Mouse (Mus musculus) small intestine, adult 2 months (tissue): ENCODE measurements around the gene Cpox. TPM values are rescaled to one million over a fixed set of nuclear protein-coding genes. Genes with fewer than 3 reads are reported as not detected.

Experiments used
- H3K27ac ChIP-seq: fragments of 200-500 bp; 2 replicates; pipeline ENCODE4 v1.5.1; 2012; ENCODE audit warnings: low read depth, low read length, control low read depth, inconsistent platforms; ENCODE audit not compliant: insufficient read depth
- H3K27me3 ChIP-seq: fragments of 200-500 bp; 2 replicates; pipeline ENCODE4 v1.6.1; 2012; ENCODE audit warnings: mild to moderate bottlenecking, moderate library complexity, low read length, inconsistent platforms; ENCODE audit not compliant: control insufficient read depth, insufficient read depth
- H3K36me3 ChIP-seq: fragments of 200-500 bp; 2 replicates; pipeline ENCODE4 v1.6.1; 2012; ENCODE audit warnings: mild to moderate bottlenecking, low read length, control low read depth, inconsistent platforms; ENCODE audit not compliant: control insufficient read depth, insufficient read depth
- H3K4me1 ChIP-seq: fragments of 200-500 bp; 2 replicates; pipeline ENCODE4 v1.6.1; 2012; ENCODE audit warnings: low read length, inconsistent platforms, mixed read lengths; ENCODE audit not compliant: control insufficient read depth, insufficient read depth, insufficient read length
- H3K4me3 ChIP-seq: fragments of 200-500 bp; 2 replicates; pipeline ENCODE4 v1.5.1; 2012; ENCODE audit warnings: low read depth, mild to moderate bottlenecking, control low read depth, inconsistent platforms, low read length, moderate library complexity
- CTCF ChIP-seq: fragments of 200-500 bp; IDR thresholded peaks from 2 replicates; pipeline ENCODE4 v1.5.1; 2012; ENCODE audit warnings: low read depth, mild to moderate bottlenecking, control low read depth, inconsistent platforms, low read length, moderate library complexity, mixed read lengths; ENCODE audit not compliant: insufficient replicate concordance, insufficient read length; ENCODE audit errors: extremely low read depth
- POLR2A ChIP-seq: fragments of 200-500 bp; IDR thresholded peaks from 2 replicates; pipeline ENCODE4 v1.6.1; 2012; ENCODE audit warnings: low read depth, mild to moderate bottlenecking, control low read depth, inconsistent platforms, low read length, moderate library complexity
- WGBS: fragments of 180-500 bp; shearing (Covaris S2); methylation state at CpG from one replicate; pipeline ENCODE4 v1.1.7; 2018; 5-methylcytosine and 5-hydroxymethylcytosine counted together
- polyA plus RNA-seq: library from polyadenylated mRNA; depleted of rRNA; stranded (reverse); fragments of >200 nt; gene quantifications from 2 replicates; pipeline ENCODE4 v1.2.3, GENCODE M21; 2012

The Cpox gene
- polyA plus RNA-seq, 1 experiment: 12.0 TPM

GRCm38 (mm10) chr16:58700174-58700573, 30.1 kb downstream of the Cpox start:
- Histone ChIP-seq H3K4me1 (peaks cover 12% of the 10 kb centered on the region; the same call in 1 of the 2 replicates), H3K36me3 (no peaks in the 10 kb centered on the region), H3K27ac (no peak overlapping the region), H3K27me3 (no peaks in the 10 kb centered on the region), H3K4me3 (no peak overlapping the region)
- WGBS: 84% methylated on average over 6 of the region's 6 CpGs
- TF ChIP-seq CTCF (no peak), POLR2A (no peak)

- H3K36me3 ChIP-seq: no peaks in the 10 kb centered on the region
- no peak overlapping the region for H3K4me3 ChIP-seq
- H3K27me3 ChIP-seq: no peaks in the 10 kb centered on the region
- no peak overlapping the region for H3K27ac ChIP-seq
- WGBS: 87% methylated on average over 12 of the region's 12 CpGs
- no peak for TF ChIP-seq CTCF
- no peak for TF ChIP-seq POLR2A
- H3K4me1 ChIP-seq: peaks cover 16% of the 10 kb centered on the region; the same call in 1 of the 2 replicates
Measured at GRCm38 (mm10) chr16:58700816-58701424, 30.8 kb downstream of the Cpox start.

- WGBS: 66% methylated on average over 6 of the region's 6 CpGs
- Histone ChIP-seq H3K4me3 (no peak overlapping the region), H3K27me3 (no peaks in the 10 kb centered on the region), H3K27ac (no peak overlapping the region), H3K36me3 (no peaks in the 10 kb centered on the region), H3K4me1 (peaks cover 16% of the 10 kb centered on the region; the same call in 1 of the 2 replicates)
- TF ChIP-seq CTCF (no peak), POLR2A (no peak)
Measured at GRCm38 (mm10) chr16:58701779-58702178, 31.7 kb downstream of the Cpox start.

- 81% methylated on average over 10 of the region's 10 CpGs for WGBS
- no peaks in the 10 kb centered on the region for H3K27me3 ChIP-seq
- no peaks in the 10 kb centered on the region for H3K36me3 ChIP-seq
- peaks cover 18% of the 10 kb centered on the region; the same call in 1 of the 2 replicates for H3K4me1 ChIP-seq
- H3K4me3 ChIP-seq: no peak overlapping the region
- TF ChIP-seq POLR2A (no peak), CTCF (no peak)
- no peak overlapping the region for H3K27ac ChIP-seq
Measured at GRCm38 (mm10) chr16:58702329-58702932, 32.3 kb downstream of the Cpox start.

GRCm38 (mm10) chr16:58703382-58704124, 33.5 kb downstream of the Cpox start:
- WGBS: 3% methylated on average over 10 of the region's 10 CpGs
- H3K4me1 ChIP-seq: peaks cover 21% of the 10 kb centered on the region; the same call in 1 of the 2 replicates
- TF ChIP-seq POLR2A (no peak), CTCF (no peak)
- H3K27me3 ChIP-seq: no peaks in the 10 kb centered on the region
- no peak overlapping the region for H3K4me3 ChIP-seq
- peak overlapping the region; percentile 56 for H3K27ac ChIP-seq
- no peaks in the 10 kb centered on the region for H3K36me3 ChIP-seq

- Histone ChIP-seq H3K27me3 (no peaks in the 10 kb centered on the region), H3K36me3 (no peaks in the 10 kb centered on the region), H3K27ac (peak overlapping the region; percentile 27), H3K4me1 (peaks cover 28% of the 10 kb centered on the region; the same call in 1 of the 2 replicates), H3K4me3 (no peak overlapping the region)
- TF ChIP-seq POLR2A (no peak), CTCF (no peak)
Measured at GRCm38 (mm10) chr16:58704999-58705398, 34.9 kb downstream of the Cpox start.

- no peaks in the 10 kb centered on the region for H3K27me3 ChIP-seq
- WGBS: 82% methylated on average over 4 of the region's 4 CpGs
- H3K36me3 ChIP-seq: no peaks in the 10 kb centered on the region
- no peak for TF ChIP-seq CTCF
- TF ChIP-seq POLR2A: no peak
- no peak overlapping the region; the same call in 1 of the 2 replicates for H3K27ac ChIP-seq
- peaks cover 24% of the 10 kb centered on the region; the same call in 1 of the 2 replicates for H3K4me1 ChIP-seq
- no peak overlapping the region for H3K4me3 ChIP-seq
Measured at GRCm38 (mm10) chr16:58707276-58707905, 37.3 kb downstream of the Cpox start.
